Mouse (Mus musculus) brain, embryonic 18.5 days (tissue): ENCODE measurements around the gene Arhgap23.

Experiments
- DNase-seq: peaks from one replicate; pipeline ENCODE4 v3.0.0-alpha.2; 2012; ENCODE audit warnings: low read depth, low spot score

Arhgap23 gene

DNA sequence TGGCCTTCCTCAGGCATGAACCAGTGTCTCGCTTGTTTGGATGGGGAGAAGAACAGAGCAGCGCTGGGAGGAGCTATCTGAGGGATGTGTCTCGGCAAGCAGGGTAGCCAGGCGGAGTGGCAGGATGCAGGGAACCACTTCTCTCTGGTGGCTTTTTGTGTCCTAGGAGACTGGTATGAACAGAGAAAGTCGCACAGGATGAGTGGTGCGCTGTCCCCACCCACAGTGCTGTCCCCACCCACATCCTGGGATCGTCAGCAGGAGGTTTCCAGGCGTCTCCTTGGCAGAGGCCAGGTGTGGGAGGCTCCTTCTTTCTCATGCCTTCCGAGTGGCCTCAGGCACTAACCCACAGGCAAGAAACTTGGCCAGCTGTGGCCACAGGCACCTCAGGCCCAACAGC lies 87.0 kb downstream of the Arhgap23 start:
- no peak for DNase-seq

DNA sequence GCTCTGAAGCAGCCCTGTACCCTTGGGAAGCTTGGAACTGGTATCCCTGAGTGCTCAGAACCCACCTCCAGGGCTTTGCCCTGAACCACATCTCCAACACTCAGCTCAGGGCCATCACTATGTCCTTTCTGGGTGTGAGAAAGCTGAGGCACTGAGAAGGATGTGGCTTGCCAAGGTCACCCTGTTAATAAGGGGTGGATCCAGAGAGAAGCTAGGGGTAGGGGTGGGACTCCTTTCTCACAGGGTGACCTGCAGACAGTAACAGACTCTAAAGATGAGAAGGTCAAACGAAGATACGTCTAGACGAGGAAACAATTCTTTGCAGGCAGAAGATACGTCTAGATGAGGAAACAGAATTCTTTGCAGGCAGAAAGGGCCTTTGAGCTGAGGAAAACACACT lies 87.5 kb downstream of the Arhgap23 start:
- DNase-seq, result no peak

DNA sequence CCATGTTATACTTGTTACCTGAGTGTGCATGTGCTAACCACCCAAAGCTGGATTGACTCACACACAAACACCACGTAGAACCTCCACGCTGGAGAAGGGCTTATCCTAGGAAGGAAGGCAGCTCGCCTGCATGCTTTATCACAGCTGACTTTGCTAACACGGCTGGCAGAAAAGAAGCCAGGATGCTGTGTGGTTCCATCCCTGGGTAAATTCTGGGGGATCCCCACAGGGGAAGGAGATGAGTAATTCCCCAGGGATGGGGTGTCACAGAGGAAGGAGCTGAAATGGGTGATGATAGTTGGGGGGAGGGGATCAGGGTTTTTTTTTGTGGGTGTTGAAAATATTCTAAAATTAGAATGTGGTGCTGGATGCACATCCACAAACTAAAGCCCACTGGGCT lies 90.5 kb downstream of the Arhgap23 start:
- no peak for DNase-seq

DNA sequence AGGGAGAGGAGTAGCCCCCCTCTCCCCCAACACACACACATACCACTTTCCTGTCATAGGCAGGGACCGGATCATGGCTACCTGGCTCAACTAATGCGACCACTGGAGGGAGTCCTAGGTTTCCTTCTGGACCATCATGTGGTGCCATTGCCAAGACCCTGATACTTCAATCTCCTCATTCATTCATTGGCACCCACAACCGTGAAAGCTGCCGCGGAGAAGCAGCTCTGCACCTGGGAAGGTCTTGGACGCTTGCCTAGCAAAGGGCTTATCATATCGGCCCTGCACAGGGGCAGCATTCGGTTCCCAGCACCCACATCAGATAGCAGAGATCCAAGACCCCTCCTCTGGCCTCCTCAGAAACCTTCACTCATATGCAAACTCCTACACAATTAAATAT lies 91.0 kb downstream of the Arhgap23 start:
- no peak for DNase-seq

DNA sequence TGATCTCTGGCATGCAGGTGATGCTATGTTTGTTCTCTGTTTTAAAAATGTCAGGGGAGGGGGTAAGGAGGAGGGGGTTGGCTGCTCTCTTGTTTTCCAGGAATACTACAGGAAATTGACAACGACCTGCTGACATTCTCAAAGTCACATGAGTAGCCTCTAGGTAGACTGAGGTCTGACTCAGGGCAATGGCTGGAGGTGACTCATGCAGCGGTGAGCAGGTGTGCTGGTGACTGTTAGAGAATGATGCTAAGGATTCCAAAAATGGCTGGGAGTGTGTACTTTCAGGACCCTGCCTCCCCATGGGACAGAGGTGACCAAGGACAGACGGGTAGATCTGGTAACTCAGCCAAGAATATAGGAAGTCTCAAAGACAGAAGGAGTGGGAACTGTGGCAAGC lies 92.9 kb downstream of the Arhgap23 start:
- no peak for DNase-seq

DNA sequence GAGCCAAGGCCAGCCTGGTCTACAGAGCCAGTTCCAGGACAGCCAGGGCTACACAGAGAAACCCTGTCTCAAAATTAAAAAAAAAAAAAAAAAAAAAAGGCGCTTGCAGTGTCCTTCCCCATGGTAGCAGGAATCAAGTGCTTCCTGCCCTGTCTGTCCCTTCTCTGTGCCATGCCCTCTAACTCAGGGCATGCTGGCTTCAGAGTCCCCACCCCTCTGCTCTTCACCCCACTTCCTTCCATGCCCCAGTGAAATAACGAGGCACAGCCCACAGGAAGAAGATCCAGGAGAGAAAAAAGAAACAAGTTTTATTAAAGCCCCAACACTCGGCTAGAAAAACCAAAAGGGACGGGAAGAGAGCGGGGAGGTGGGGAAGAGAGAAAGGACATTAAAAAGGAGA lies 93.7 kb downstream of the Arhgap23 start:
- no peak for DNase-seq

DNA sequence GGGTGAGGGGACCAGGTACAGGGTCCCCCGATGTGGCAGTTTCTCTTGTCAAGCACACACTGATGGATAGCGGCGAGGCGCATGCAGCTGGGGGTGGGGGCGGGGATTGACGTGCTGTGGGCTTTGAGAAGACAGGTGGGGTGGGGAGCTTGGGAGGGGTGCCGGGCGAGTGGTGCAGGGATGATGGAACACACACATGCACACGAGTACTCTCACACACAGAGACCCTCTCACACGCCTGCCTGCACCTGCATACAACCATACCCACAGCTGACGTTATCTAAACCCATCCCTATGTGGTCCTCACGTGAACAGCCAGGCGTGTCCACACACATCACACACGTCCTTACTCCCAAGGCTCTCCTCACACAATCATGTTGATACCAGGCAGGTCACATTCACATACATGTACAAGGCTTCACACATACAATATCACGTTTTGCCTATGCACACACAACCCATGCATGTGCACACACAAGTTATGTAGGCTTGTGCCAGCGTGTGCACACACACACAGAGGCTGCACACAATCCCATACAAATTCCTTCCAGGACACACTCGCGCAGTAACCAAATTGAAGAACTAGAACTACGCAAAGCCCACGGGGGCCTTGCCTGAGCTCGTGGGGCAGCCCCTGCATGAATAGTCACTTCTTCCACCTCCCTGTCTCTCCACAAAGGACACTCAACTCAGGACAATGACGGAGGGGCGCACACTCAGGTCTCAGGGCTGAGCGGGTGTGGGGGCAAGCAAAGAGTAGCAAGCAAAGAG lies 94.6 kb downstream of the Arhgap23 start:
- DNase-seq, result no peak

DNA sequence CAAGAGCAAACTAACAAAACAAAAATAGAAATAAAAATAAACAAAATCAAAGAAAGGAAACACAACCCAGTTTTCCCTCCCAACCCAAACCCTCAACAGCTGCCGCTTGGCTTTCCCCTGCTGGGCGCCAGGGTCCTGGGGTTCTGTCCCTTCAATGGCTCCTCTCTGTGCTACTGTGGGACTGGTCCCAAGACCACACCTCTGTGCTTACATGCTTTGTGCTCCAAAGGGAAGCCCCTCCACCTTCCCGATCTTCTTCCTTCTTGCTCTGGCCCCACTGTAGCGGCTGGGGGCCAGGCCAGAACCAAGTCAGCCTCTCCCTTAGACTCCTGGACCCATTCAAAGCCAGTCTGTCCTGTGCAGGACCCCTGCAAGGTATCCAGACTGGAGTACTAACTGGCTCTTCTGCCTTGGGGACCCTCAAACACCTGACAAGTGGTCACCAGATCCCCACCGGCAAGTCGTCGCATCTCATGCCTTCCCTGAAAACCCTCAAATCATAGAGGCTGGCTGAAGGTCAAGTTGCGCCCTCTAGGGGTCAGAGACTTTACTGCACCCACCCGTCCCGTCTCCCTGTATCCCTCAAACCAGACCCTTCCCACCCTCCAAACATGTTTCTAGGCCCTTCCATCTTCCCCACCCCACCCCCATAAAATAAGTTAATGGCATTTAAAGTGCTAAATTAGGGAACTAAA lies 95.8 kb downstream of the Arhgap23 start:
- DNase-seq, result no peak

DNA sequence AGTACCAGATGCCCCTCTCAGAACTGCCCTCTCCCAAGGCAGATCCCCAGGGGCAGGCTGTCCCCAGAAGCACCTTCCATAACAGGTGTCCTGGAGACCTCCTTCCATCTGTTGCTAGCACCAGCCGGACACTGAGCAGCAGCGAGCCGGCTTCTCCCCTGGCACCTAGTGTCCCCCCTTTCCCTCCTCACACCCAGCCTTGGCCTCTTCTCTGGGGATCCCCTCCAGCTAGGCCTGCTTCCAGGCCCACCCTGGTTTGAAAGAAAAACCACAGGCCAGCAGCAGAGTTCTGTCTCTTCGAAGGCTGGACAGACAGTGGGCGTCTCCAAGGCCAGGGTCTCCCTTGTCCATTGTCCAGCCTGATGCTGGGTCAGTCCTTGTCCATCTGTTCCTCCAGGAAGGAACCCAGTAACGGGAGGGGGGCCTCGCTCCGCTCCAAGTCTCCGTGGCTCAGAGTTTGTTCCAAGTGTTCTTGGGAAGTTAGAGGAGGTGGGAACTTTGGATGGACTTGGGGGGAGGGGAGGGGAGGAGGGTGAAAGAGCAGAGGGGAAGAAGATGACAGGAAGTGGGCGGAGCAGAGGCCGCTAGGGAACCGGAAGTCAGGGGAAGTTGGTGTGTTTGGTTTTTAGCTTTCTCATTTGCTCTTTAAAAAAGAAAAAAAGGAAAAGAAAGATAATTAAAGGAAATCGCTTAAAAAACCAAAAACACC lies 96.5 kb downstream of the Arhgap23 start:
- no peak for DNase-seq

DNA sequence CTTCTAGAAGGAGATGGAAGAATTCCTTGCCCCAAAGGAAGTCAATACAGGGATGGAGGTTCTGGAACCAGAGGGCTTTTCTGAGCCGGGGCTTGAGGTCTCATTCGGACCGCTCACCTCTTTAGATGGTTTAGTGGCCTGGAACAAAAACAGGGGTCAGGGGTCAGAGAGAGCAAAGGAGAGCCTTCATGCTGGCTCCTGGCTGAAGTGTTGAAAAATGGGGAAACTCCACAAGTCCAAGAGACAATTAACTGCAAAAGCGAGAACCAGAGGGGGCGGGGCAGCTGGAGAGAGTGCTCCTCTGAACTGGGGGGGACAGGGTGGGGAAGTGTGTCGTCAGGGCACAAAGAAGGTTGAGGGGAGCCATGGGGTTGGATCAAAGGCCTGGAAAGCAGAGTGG lies 97.2 kb downstream of the Arhgap23 start:
- no peak for DNase-seq

DNA sequence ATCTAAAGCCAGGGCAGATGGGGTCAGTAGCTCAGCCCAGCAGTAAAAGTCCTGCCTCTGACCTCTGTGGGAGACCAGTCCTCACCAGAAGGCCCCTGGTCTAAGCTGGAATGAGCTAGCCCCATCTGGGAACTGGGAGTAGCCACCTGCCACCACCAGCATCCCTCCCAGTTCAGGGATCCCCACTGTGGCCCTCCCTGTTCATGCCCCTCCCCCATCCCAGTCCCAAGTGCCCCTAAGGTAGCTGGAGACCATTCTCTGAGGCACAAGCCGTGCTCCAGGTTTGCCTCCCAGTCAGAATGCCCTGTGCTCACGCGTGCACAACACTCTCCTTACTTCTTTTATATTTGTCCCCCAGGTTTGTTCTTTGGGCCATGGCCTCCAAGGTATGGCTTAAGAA lies 97.7 kb downstream of the Arhgap23 start:
- no peak for DNase-seq

DNA sequence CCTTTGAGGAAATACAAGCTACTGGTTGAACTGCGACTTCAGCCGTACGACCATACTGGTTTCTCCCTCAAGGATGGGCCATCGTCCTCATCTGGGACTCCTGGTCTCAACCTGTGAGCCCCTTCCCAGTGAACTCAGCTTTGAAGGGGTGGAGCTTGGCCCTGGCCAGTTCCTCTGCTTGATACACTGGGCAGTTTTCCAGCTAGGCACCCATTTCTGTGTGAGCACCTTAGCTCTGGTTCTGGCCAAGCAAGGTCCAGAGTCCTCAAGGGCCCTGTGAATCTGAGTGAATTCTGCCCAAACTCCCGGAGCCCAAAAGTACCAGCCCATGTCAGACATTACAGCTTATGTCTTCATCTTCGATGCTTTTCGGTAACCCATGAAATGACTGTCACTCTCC lies 105.2 kb downstream of the Arhgap23 start:
- DNase-seq, result no peak

DNA sequence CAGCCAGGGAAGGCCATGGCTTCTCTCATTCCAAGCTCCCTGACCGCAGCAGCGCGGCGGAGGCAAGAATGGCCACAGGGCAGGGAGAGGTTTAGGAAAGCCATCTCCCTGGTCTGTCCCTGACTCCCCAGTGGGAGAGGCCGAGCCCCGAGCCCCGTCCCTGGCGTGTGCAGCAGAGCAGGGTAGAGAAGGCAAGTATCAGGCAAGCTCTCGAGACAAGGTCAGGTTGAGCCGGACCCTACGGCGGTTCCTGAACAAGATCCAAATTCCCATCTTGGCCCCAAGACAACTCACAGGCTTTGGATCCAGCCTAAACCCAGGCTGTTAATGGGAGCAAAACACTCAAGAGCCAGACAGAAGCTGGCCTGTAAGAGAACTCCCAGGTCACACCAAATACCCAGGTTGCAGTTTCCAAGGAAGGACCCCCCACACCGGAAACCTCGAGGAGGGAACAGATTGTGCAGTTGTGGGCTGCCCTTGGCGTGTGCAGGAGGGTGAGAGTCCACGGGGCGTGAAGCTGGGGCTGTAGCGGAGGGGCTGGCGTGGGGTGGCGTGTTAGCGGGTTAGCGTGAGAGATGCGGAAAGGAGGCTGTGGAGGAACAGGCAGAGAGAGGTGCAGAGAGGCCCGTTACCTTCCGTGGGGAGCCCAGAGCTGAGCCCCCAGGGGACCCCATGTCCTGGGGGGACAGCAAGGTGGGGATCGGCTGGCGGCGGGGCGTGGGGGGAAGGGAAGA lies 106.6 kb downstream of the Arhgap23 start:
- no peak for DNase-seq

DNA sequence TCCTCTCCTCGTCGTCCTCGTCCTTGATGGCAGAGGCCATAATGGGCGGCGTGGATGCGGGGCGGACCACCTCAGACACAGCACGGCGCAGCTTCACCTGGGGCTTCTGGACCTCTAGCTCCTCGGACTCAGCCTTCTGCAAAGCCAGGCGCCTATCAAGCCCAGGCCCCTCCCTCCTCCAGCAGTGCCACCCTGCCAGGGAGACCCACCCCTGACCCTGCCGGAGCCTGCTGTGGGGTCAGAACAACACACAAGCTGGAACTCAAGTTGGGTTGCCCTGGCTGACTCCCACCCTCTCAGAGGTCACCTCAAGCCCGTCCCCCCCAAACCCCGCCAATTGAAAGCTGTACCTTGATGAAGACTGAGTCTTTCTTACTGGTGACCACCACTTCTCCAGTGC lies 107.8 kb downstream of the Arhgap23 start:
- DNase-seq, result no peak

DNA sequence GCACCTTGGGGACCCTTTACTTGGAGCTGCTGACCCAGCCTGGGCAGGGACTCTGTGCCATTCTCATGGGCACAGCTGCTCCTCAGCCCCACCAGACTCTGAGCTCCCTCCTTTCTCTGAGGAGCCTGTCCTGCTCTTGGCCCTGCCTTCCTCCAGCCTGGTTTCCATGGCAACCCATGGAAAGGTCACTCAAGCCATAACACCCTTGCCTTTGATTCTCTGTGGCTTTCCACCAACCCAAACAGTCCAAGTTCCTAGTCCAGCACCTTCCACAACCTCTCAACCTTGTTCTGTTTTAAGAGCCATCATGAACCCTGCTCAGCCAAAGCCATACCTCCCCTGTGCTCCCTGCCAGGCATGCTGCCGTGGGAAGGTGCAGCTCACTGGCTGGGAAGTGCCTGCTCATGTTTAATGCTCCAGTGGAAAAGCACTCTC lies 108.5 kb downstream of the Arhgap23 start:
- DNase-seq, result no peak

DNA sequence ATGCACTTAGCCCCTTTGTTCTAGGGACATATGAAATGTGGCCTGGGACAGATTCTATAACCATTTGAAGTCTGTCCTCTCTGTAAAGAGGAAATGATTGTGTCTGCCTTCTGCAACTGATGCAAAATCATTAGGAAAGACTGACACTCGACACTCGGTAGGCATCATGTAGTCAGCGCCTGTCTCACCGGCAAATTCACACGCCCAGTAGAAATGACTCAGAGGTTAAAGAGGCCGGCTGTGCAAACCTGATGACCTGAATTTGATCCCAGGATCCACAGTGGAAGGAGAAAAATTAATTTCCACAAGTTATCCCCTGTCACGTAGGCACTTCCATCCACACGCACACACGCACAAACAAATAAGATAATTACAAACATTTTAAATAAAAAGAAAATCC lies 109.0 kb downstream of the Arhgap23 start:
- no peak for DNase-seq

DNA sequence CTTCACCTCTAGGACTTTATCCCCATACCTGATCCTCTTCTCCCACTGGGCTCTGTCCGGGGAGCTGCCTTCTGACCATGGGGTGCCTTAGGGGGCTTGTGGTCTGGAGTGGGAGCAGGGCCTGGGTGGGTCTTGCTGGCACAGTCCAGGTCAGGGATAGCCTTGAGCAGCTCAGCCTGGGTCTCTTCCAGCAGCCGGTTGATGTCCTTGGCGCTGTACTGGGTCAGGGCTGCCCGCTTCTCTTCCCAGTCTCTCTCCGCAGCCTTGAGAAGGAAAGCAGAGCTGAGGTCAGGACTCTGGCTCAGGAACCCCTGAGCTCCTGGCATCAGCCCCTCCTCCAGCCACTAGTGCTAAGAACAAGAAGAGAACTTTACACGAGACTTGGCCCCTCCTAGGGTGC lies 110.0 kb downstream of the Arhgap23 start:
- no peak for DNase-seq

DNA sequence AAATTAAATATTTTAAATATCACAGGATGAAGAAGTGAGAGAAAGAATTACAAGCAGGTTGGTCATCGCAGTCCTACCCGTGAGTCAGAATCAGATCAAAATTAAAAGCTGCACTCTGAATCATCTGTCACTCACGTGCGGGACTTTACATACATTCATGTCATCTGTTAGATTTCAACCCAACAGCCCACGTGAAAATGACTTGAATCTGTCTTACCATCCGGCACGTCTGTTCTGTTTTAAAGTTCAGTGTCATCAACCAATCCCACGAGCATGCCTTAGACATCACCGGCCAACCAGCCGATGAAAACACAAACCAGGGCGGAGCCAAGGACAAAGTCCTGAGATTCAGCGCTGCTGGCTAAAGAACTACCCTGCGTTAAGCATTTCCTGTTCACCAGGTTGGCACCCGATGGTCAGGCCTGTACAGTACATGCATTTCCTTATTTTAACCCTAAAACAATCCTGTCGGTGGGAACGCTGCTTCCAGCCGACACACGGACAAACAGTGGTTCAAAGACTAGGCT lies 113.0 kb downstream of the Arhgap23 start:
- no peak for DNase-seq

DNA sequence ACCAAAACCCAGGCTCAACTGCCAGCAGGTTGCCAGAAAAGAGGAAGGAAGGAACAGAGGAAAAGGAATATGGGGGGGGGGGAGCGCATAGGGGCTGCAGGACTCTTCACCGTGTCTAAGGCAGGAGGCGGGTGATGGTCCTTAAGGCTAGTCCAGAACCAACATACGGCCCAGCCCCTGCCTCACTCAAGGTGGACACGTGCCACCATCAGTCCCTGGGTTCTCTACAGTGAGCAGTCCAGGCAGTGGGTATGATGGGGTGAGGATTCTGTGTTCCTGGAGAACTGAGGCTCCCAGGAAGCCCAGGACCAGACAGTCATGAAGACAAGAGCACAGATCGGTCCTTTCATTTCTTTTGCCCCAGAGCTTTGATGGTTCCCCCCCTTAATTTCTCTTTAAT lies 114.7 kb downstream of the Arhgap23 start:
- DNase-seq, result no peak

DNA sequence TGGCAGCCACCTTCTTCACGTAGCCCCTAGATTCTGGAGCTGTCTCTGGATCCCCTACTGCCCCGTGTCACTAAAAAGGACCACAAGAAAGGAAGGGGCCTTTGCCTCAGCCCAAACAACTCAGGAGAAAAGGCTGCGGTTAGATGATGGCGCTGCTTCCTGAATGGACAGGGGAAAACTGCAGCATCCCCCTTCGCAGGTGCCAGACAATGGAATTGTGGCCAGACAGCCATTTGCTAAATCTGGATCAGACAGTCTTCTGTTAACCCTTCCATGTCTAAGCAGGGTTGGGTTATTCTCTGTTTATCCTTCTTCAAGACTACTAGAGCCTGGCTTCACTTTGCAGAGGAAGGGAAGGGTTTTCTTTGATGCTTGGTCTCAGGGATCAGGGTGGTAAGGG lies 115.6 kb downstream of the Arhgap23 start:
- no peak for DNase-seq

DNA sequence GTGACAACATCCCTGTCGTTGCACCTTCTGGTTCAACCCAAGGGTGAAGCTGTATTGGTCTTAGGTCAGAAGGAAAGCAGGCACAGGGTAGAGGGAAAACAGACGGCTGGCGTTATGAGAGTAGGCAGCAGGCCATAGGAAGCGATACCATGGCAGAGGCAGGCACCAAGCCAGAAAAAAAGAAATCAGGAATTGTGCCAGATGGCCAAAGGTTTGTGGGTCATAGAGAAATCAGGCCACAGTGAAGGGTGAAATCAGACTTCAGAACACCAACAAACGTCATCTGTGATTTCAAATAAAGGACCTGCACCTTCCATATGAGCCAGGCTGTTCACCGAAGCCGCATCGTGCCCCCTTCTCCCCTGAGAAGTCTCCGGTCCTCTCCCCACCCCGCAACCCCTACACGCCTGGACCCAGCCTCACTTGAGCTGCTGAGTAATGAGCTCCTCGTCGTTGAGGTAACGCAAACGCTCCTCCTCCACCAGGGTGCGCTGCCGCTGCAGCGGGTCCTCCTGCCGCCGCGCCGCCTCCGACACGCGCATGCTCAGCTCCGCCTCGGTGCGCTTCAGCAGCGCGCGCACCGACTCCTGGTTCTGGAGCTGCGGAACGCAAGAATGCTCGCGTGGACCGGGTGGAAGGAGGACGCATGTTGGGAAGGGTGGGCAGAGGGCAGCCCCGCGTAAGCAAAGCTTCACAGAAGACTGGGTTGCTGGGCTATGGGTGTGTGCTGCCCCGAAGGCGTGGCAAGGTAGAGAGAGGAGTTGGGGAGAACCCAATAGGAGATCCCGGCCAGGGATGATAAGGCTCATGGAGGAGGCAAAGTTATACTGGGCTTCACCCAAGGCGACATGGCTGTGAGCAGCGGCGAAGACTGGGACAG lies 116.3 kb downstream of the Arhgap23 start:
- DNase-seq, result peak; percentile 74
